Mouse (Mus musculus) layer of hippocampus, postnatal 14 days (tissue): Measurements from ENCODE around the gene Moxd1. TPM values are rescaled to one million over a fixed set of nuclear protein-coding genes. Genes with fewer than 3 reads are reported as not detected.

Experiments used
- total RNA-seq, 2 experiments: library from RNA; stranded (reverse); gene quantifications; 2 replicates each; pipeline ENCODE4 v1.2.3; 2021

Moxd1 gene
- total RNA-seq, 2 experiments from 2014 or later = 5.4 to 5.8 TPM

Other genes with a start within 250 kb of the Moxd1 start
- not detected for gene Taar6, start 237.9 kb upstream of the Moxd1 start, total RNA-seq
- gene Taar7a, start 230.0 kb upstream of the Moxd1 start, total RNA-seq = not detected
- gene Taar7b, start 223.6 kb upstream of the Moxd1 start, total RNA-seq = not detected
- not detected for gene Taar7d, start 196.3 kb upstream of the Moxd1 start, total RNA-seq
- gene Taar7e, start 185.9 kb upstream of the Moxd1 start, total RNA-seq = not detected
- gene Taar7f, start 174.0 kb upstream of the Moxd1 start, total RNA-seq = not detected
- gene Taar8a, start 147.0 kb upstream of the Moxd1 start, total RNA-seq = not detected
- gene Taar8b, start 131.2 kb upstream of the Moxd1 start, total RNA-seq = not detected
- not detected for gene Taar8c, start 121.6 kb upstream of the Moxd1 start, total RNA-seq
- gene Taar9, start 114.0 kb upstream of the Moxd1 start, total RNA-seq = not detected
- 100 to 1,000 TPM; 122 to 129 TPM for gene Stx7, start 74.2 kb upstream of the Moxd1 start, total RNA-seq